Mouse (Mus musculus) hindbrain, postnatal 0 days (tissue): ENCODE measurements around the gene Man2a2. TPM values are rescaled to one million over a fixed set of nuclear protein-coding genes. Genes with fewer than 3 reads are reported as not detected.
"Not testable (repeated sequence)": the region's sequence is repeated elsewhere in the genome, so short reads cannot be mapped to it uniquely, and the experiment has no call there.

ENCODE experiments used
- ATAC-seq: fragments of 200-750 bp; cut with Nextera tagmentation; 2 replicates; pipeline ENCODE4 v1.8.0; 2017; ENCODE audit warnings: mild to moderate bottlenecking, moderate TSS enrichment, moderate library complexity
- DNase-seq: peaks from one replicate; pipeline ENCODE4 v3.0.0-alpha.2; 2015; ENCODE audit warnings: low spot score
- H3K27ac ChIP-seq: fragments of 300-500 bp; sonication (generic); 2 replicates; pipeline ENCODE4 v1.5.1; 2014; ENCODE audit warnings: mild to moderate bottlenecking
- H3K27me3 ChIP-seq: fragments of 300-500 bp; sonication (generic); 2 replicates; pipeline ENCODE4 v1.6.1; 2014; ENCODE audit warnings: low read length, mixed read lengths; ENCODE audit not compliant: insufficient read depth
- H3K36me3 ChIP-seq: fragments of 300-500 bp; sonication (generic); 2 replicates; pipeline ENCODE4 v1.6.1; 2014; ENCODE audit warnings: low read length, mixed read lengths; ENCODE audit not compliant: insufficient read depth
- H3K4me1 ChIP-seq: fragments of 300-500 bp; sonication (generic); 2 replicates; pipeline ENCODE4 v1.6.1; 2014; ENCODE audit warnings: antibody characterized with exemption, low read length, mixed read lengths; ENCODE audit not compliant: insufficient read depth
- H3K4me2 ChIP-seq: fragments of 300-500 bp; sonication (generic); 2 replicates; pipeline ENCODE4 v1.6.1; 2014; ENCODE audit warnings: low read depth, mild to moderate bottlenecking, low read length, moderate library complexity, mixed read lengths
- H3K4me3 ChIP-seq: fragments of 300-500 bp; sonication (generic); 2 replicates; pipeline ENCODE4 v1.5.1; 2014; ENCODE audit warnings: low read length
- H3K9ac ChIP-seq: fragments of 300-500 bp; sonication (generic); replicated peaks from 2 replicates; pipeline ENCODE4 v1.6.1; 2014; ENCODE audit warnings: mild to moderate bottlenecking, low read length, moderate library complexity, mixed read lengths
- H3K9me3 ChIP-seq: fragments of 300-500 bp; sonication (generic); 2 replicates; pipeline ENCODE4 v1.6.1; 2016; ENCODE audit warnings: low read length, mixed read lengths
- CTCF ChIP-seq: IDR thresholded peaks from 2 replicates; pipeline ENCODE4 v1.5.1; 2016; ENCODE audit warnings: antibody characterized with exemption, control low read depth, low read depth
- WGBS: fragments of 180-500 bp; shearing (Covaris S2); extraction: QIAGEN DNeasy Blood & Tissue Kit; methylation state at CpG from one replicate; pipeline ENCODE4 v1.1.7; 2014; 5-methylcytosine and 5-hydroxymethylcytosine counted together
- polyA plus RNA-seq: library from polyadenylated mRNA; unstranded; fragments of >200 nt; fragmentation: Nextera tagmentation; extraction: Ambion mirVana; gene quantifications from 2 replicates; pipeline ENCODE4 v1.2.1, GENCODE M21; 2015
- total RNA-seq: library from RNA; depleted of rRNA; stranded (reverse); fragments of >200 nt; gene quantifications from 2 replicates; pipeline ENCODE4 v1.2.3, GENCODE M21; 2014

Man2a2 gene
- total and polyA plus RNA-seq, 2 experiments from 2014 or later = 15.7 to 61.3 TPM

- WGBS = 48% methylated on average over 5 of the region's 5 CpGs
- peaks cover 14% of the 10 kb centered on the region for H3K36me3 ChIP-seq
- H3K27me3 ChIP-seq = no peaks in the 10 kb centered on the region
- ATAC-seq (no peak), DNase-seq (peak; percentile 37)
- TF ChIP-seq CTCF = no peak
- 0 out of 2 replicates have a peak overlapping the region, but pooled peaks have one; percentile 11 for H3K4me2 ChIP-seq
- no peak overlapping the region for H3K27ac ChIP-seq
- peaks cover 18% of the 10 kb centered on the region for H3K4me1 ChIP-seq
- no peak overlapping the region for H3K9ac ChIP-seq
- H3K4me3 ChIP-seq = no peak overlapping the region
- H3K9me3 ChIP-seq = no peaks in the 10 kb centered on the region
These were observed 28.9 kb upstream of the Man2a2 start for GRCm38 (mm10) chr7:80400099-80400498.

DNA sequence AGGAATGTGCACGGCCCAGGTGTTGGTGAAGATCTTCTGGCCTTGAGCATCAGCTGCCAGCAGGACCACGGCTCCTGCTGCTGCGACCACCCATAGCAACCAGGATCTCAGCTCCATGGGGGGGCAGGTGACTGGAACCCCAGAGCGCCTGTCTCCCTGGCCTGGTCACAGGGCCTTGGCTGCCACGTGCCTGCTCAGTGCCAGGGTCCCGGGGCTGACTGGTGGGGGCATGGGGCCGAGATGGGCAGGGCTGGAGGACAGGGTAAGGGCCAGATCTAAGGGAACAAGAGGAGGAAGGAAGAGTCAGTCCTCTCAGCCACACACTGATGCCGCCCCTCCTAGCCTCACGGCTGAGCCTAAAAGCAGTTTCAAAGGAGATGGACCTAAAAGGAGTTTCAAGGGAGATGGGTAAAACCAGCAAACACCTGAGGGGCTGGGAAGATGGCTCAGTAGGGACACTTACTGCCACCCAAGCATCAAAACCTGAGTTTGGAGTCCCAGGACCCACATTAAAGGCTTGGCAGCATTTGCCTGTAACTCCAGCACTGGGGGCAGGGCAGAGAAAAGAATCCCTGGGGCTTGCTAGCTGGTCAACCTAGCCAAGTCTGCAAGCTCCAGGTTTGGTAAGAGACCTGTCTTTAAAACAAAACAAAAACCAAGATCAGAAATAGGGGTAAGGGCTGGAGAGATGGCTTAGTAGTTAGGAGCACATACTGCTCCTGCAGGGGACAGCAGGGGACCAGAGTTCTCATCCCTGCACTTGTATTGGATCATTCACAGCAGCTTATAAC, 27.7 kb upstream of the Man2a2 start:
- WGBS = 63% methylated on average over 9 of the region's 9 CpGs
- peaks cover 18% of the 10 kb centered on the region for H3K4me1 ChIP-seq
- no peaks in the 10 kb centered on the region for H3K27me3 ChIP-seq
- no peak overlapping the region for H3K27ac ChIP-seq
- no peak overlapping the region for H3K9ac ChIP-seq
- H3K4me3 ChIP-seq = no peak overlapping the region
- ATAC-seq (no peak), DNase-seq (no peak)
- no peak for TF ChIP-seq CTCF
- no peaks in the 10 kb centered on the region for H3K9me3 ChIP-seq
- H3K36me3 ChIP-seq = peaks cover 22% of the 10 kb centered on the region
- H3K4me2 ChIP-seq = no peak overlapping the region

DNA sequence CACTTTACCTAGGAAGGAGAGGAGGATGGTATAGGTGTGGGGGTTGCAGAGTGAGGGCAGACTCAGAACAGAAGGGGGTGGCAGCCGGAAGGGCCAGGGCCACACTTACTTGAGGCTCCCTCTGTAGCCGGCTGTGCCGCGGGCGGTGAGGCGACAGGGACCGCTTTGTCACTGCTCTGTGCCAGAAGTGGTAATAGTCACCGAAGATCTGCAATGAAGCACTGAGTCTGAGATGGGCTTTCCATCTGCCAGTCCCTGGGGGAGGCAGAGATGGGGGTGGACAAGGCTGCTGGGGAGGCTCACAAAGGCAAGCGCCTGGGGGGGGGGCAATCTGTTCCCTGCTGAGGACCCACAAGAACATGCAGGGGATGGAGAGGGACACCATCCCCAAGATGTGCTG, 26.8 kb upstream of the Man2a2 start:
- no peak overlapping the region for H3K9ac ChIP-seq
- TF ChIP-seq CTCF = no peak
- no peak for ATAC-seq
- peaks cover 31% of the 10 kb centered on the region for H3K36me3 ChIP-seq
- H3K4me1 ChIP-seq = peaks cover 18% of the 10 kb centered on the region
- 84% methylated on average over 9 of the region's 9 CpGs for WGBS
- H3K27ac ChIP-seq = no peak overlapping the region
- no peaks in the 10 kb centered on the region for H3K27me3 ChIP-seq
- no peaks in the 10 kb centered on the region for H3K9me3 ChIP-seq
- no peak for DNase-seq
- H3K4me2 ChIP-seq = no peak overlapping the region
- H3K4me3 ChIP-seq = no peak overlapping the region

DNA sequence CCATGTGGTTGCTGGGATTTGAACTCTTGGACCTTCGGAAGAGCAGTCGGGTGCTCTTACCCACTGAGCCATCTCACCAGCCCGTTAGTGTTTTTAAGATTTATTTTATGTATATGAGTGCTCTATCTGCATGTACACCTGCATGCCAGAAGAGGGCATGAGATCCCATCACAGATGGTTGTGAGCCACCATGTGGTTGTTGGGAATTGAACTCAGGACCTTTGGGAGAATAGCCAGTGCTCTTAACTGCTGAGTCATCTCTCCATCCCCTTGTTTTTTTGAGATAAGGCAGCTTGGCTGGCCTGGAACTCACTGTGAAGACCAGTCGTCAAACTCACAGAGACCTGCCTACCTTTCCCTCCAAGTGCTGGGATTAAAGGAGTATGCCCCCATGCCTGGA, 25.3 kb upstream of the Man2a2 start:
- not testable (repeated sequence) for H3K27me3 ChIP-seq, H3K4me3 ChIP-seq, H3K27ac ChIP-seq, DNase-seq, H3K4me2 ChIP-seq, H3K9ac ChIP-seq, H3K9me3 ChIP-seq, ATAC-seq
- WGBS = 88% methylated on average over 4 of the region's 4 CpGs
- peaks cover 46% of the 10 kb centered on the region for H3K36me3 ChIP-seq
- TF ChIP-seq CTCF = peak; percentile 48
- H3K4me1 ChIP-seq = peaks cover 15% of the 10 kb centered on the region

DNA sequence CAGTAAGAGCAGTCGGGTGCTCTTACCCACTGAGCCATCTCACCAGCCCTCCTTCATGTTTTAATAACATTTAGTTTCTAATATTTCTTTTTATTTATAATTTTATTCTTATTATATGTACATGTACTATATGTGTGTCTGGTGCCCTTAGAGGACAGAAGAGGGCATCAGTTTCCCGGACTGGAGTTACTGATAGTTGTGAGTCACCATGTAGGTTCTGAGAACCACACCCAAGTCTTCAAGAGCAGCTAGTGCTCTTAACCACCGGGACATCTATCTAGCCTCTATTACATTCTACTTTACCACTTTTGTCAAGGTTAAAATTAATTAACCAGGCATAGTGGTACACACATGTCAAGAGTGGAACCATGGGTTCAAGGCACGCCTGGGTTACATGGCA, 23.4 kb upstream of the Man2a2 start:
- H3K9ac ChIP-seq = no peak overlapping the region
- no peak for ATAC-seq
- TF ChIP-seq CTCF = no peak
- no peak overlapping the region for H3K27ac ChIP-seq
- no peak for DNase-seq
- no peaks in the 10 kb centered on the region for H3K9me3 ChIP-seq
- H3K36me3 ChIP-seq = peaks cover 61% of the 10 kb centered on the region
- H3K4me3 ChIP-seq = no peak overlapping the region
- H3K27me3 ChIP-seq = no peaks in the 10 kb centered on the region
- 96% methylated on average over 4 of the region's 4 CpGs for WGBS
- H3K4me1 ChIP-seq = no peaks in the 10 kb centered on the region
- H3K4me2 ChIP-seq = no peak overlapping the region

DNA sequence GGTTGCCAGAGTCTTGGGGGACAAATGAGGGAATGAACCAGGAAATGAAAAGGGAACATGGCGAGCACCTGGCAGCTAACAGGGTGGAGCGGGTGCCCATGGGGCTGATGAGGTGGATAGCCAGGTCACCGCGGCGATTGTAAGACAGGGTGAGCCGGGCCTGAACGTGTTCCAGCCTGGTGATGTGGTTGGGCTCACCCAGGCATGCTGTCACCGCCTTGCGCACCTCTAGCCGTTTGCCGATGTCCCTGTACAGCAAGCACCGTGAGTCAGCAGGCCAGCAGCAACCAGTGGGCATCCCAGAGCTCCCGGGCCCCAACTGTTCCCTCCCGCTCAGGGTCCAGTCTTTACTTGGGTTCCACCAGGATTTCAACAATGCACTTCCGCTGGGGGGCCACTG, 20.9 kb upstream of the Man2a2 start:
- TF ChIP-seq CTCF = no peak
- ATAC-seq = no peak
- Histone ChIP-seq H3K9ac (no peak overlapping the region), H3K27ac (no peak overlapping the region), H3K4me1 (no peaks in the 10 kb centered on the region), H3K36me3 (peaks cover 61% of the 10 kb centered on the region), H3K27me3 (no peaks in the 10 kb centered on the region), H3K4me3 (no peak overlapping the region), H3K4me2 (no peak overlapping the region), H3K9me3 (no peaks in the 10 kb centered on the region)
- WGBS = 94% methylated on average over 15 of the region's 15 CpGs
- no peak for DNase-seq
